ENCODE assay signal across 20 mouse cellular contexts in the genomic region with DNA sequence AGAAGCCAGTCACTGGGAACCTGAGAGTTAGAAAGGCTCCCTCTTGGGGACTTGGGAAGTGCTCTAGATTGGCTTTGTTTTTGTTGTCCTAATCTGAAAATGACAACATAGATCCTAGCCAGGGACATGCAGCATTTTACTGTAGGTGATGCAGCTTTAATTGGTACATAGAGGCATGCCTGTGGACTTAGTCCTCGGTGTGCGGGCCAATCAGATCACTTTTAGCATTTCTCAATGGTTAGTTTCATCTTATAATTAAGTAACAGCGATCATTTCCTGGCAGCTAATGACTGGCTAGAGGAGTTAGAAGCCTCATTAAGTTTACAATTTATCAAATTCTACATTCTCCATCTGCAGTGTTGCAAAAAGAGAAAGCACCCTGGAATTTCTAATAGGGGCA.
DNase-seq lines count a peak whose midpoint lies in the region; ATAC-seq and TF ChIP-seq lines count a peak whose summit lies in the region.
"Had no signal": no experiment of that assay in that cellular context is flagged by ENCODE, and none has a peak within 500 bp of the region (broad histone marks: within the 10 kb centered on the region; RNA-seq: fewer than 3 reads in every experiment).

No protein-coding gene starts in this region.

- DNase-seq in forebrain, embryonic 11.5 days (ENCODE audit: low spot score), result no peak
- DNase-seq in forebrain, postnatal 0 days, result no peak
- DNase-seq in hindbrain, embryonic 11.5 days (ENCODE audit: low spot score), result no peak
- no peak for DNase-seq in neural tube, embryonic 10.5 days (ENCODE audit: extremely low spot score, low spot score)
- no peak for DNase-seq in spleen, postnatal 36 days (ENCODE audit: low spot score in 2 of 2)
- DNase-seq in MN1 (ENCODE audit: low spot score), result no peak
- DNase-seq: adrenal gland, adult 2 months; adrenal gland, postnatal 25 days; B cell, adult 2 months; cerebellum, adult 2 months; cerebellum, postnatal 10 days; gastrocnemius, postnatal 14 days; kidney, adult 2 months had no signal

- no peak overlapping the region for H3K27ac ChIP-seq in forebrain, embryonic 11.5 days (ENCODE audit: low read depth, low read length)
- no peak overlapping the region for H3K27ac ChIP-seq in forebrain, postnatal 0 days (ENCODE audit: low read depth, low read length)
- no peak overlapping the region for H3K27ac ChIP-seq in hindbrain, embryonic 16.5 days (ENCODE audit: low read depth, low read length)
- no peak overlapping the region for H3K27ac ChIP-seq in hindbrain, embryonic 11.5 days (ENCODE audit: low read depth, low read length)
- peak overlapping the region; percentile 23; the same call in 1 of the 2 replicates for H3K27ac ChIP-seq in neural tube, embryonic 13.5 days (replicated peaks)
- H3K27ac ChIP-seq: embryonic facial prominence, embryonic 10.5 days; hindbrain, embryonic 14.5 days had no signal

- H3K36me3 ChIP-seq in forebrain, embryonic 11.5 days (ENCODE audit: control insufficient read depth, insufficient read depth, low read length), result no peaks in the 10 kb centered on the region
- H3K36me3 ChIP-seq in forebrain, postnatal 0 days (ENCODE audit: insufficient read depth), result no peaks in the 10 kb centered on the region
- no peaks in the 10 kb centered on the region for H3K36me3 ChIP-seq in hindbrain, embryonic 16.5 days (ENCODE audit: control insufficient read depth, insufficient read depth, low read length)
- H3K36me3 ChIP-seq in hindbrain, embryonic 11.5 days (ENCODE audit: control insufficient read depth, insufficient read depth, low read length), result no peaks in the 10 kb centered on the region
- H3K36me3 ChIP-seq in neural tube, embryonic 13.5 days, result no peaks in the 10 kb centered on the region
- H3K36me3 ChIP-seq: G1E had no signal

- WGBS in forebrain, embryonic 11.5 days, result 76% methylated on average over 3 of the region's 3 CpGs
- WGBS in forebrain, postnatal 0 days, result 35% methylated on average over 3 of the region's 3 CpGs
- 72% methylated on average over 3 of the region's 3 CpGs for WGBS in hindbrain, embryonic 16.5 days
- 92% methylated on average over 3 of the region's 3 CpGs for WGBS in hindbrain, embryonic 11.5 days
- 74% methylated on average over 3 of the region's 3 CpGs for WGBS in neural tube, embryonic 13.5 days

- H3K9me3 ChIP-seq in forebrain, embryonic 11.5 days (ENCODE audit: control insufficient read depth, low read length), result no peaks in the 10 kb centered on the region
- no peaks in the 10 kb centered on the region for H3K9me3 ChIP-seq in forebrain, postnatal 0 days (ENCODE audit: low read length)
- no peaks in the 10 kb centered on the region for H3K9me3 ChIP-seq in hindbrain, embryonic 16.5 days (ENCODE audit: control insufficient read depth, low read length)
- H3K9me3 ChIP-seq in hindbrain, embryonic 11.5 days (ENCODE audit: control insufficient read depth, low read length), result no peaks in the 10 kb centered on the region
- H3K9me3 ChIP-seq in neural tube, embryonic 13.5 days, result no peaks in the 10 kb centered on the region
- H3K9me3 ChIP-seq: embryonic facial prominence, embryonic 10.5 days; heart, embryonic 12.5 days had no signal

- ATAC-seq in forebrain, embryonic 11.5 days (replicated peaks; ENCODE audit: low FRiP score), result peak; percentile 39; the same call in 1 of the 2 replicates
- ATAC-seq in forebrain, postnatal 0 days, result no peak
- peak; percentile 34; the same call in 1 of the 2 replicates for ATAC-seq in hindbrain, embryonic 16.5 days
- ATAC-seq in hindbrain, embryonic 11.5 days (ENCODE audit: low FRiP score), result no peak
- peak; percentile 53; the same call in 1 of the 2 replicates for ATAC-seq in neural tube, embryonic 13.5 days (ENCODE audit: low read depth)
- ATAC-seq: CD4-positive, CD25-positive, alpha-beta regulatory T cell, adult 4 months had no signal

- H3K4me3 ChIP-seq in forebrain, embryonic 11.5 days (ENCODE audit: low read depth, low read length), result no peak overlapping the region
- no peak overlapping the region for H3K4me3 ChIP-seq in forebrain, postnatal 0 days (ENCODE audit: low read depth, low read length)
- H3K4me3 ChIP-seq in hindbrain, embryonic 16.5 days (ENCODE audit: low read length), result no peak overlapping the region
- no peak overlapping the region for H3K4me3 ChIP-seq in hindbrain, embryonic 11.5 days (ENCODE audit: low read depth, low read length)
- no peak overlapping the region for H3K4me3 ChIP-seq in neural tube, embryonic 13.5 days
- H3K4me3 ChIP-seq: embryonic facial prominence, embryonic 10.5 days; heart, embryonic 12.5 days had no signal

- no peak for TF ChIP-seq CTCF in forebrain, postnatal 0 days (IDR thresholded peaks at IDR 0.05; ENCODE audit: low read depth)

- no peaks in the 10 kb centered on the region for H3K4me1 ChIP-seq in forebrain, embryonic 11.5 days (replicated peaks; ENCODE audit: control insufficient read depth, insufficient read depth, low read length)
- no peaks in the 10 kb centered on the region for H3K4me1 ChIP-seq in forebrain, postnatal 0 days (ENCODE audit: insufficient read depth)
- H3K4me1 ChIP-seq in hindbrain, embryonic 16.5 days (ENCODE audit: control insufficient read depth, insufficient read depth, low read depth, low read length), result peaks cover under 1% of the 10 kb centered on the region; the same call in 1 of the 2 replicates
- H3K4me1 ChIP-seq in hindbrain, embryonic 11.5 days (replicated peaks; ENCODE audit: control insufficient read depth, insufficient read depth, low read length), result no peaks in the 10 kb centered on the region
- H3K4me1 ChIP-seq in neural tube, embryonic 13.5 days (replicated peaks), result peaks cover 2% of the 10 kb centered on the region

- no peak overlapping the region for H3K9ac ChIP-seq in forebrain, embryonic 11.5 days (ENCODE audit: low read length)
- no peak overlapping the region for H3K9ac ChIP-seq in forebrain, postnatal 0 days
- no peak overlapping the region for H3K9ac ChIP-seq in hindbrain, embryonic 16.5 days (ENCODE audit: low read depth, low read length)
- no peak overlapping the region for H3K9ac ChIP-seq in hindbrain, embryonic 11.5 days (ENCODE audit: low read depth, low read length)
- H3K9ac ChIP-seq in neural tube, embryonic 13.5 days, result no peak overlapping the region
- H3K9ac ChIP-seq: heart, embryonic 12.5 days; hindbrain, embryonic 14.5 days had no signal

- H3K4me2 ChIP-seq in forebrain, embryonic 11.5 days (ENCODE audit: low read depth, low read length, severe bottlenecking), result no peak overlapping the region
- H3K4me2 ChIP-seq in forebrain, postnatal 0 days (ENCODE audit: low read depth), result no peak overlapping the region
- no peak overlapping the region for H3K4me2 ChIP-seq in hindbrain, embryonic 16.5 days (ENCODE audit: low read length)
- no peak overlapping the region for H3K4me2 ChIP-seq in hindbrain, embryonic 11.5 days (replicated peaks; ENCODE audit: low read depth, low read length)
- no peak overlapping the region for H3K4me2 ChIP-seq in neural tube, embryonic 13.5 days
- H3K4me2 ChIP-seq: heart, embryonic 12.5 days; hindbrain, embryonic 14.5 days had no signal

- no peaks in the 10 kb centered on the region for H3K27me3 ChIP-seq in forebrain, embryonic 11.5 days (ENCODE audit: control insufficient read depth, insufficient read depth, low read length)
- no peaks in the 10 kb centered on the region for H3K27me3 ChIP-seq in forebrain, postnatal 0 days (ENCODE audit: insufficient read depth, low read length)
- no peaks in the 10 kb centered on the region for H3K27me3 ChIP-seq in hindbrain, embryonic 16.5 days (replicated peaks; ENCODE audit: control insufficient read depth, insufficient read depth, low read length)
- H3K27me3 ChIP-seq in hindbrain, embryonic 11.5 days (ENCODE audit: control insufficient read depth, insufficient read depth, low read length), result no peaks in the 10 kb centered on the region
- no peaks in the 10 kb centered on the region for H3K27me3 ChIP-seq in neural tube, embryonic 13.5 days
- H3K27me3 ChIP-seq: heart, embryonic 12.5 days had no signal

Comparison
In these comparisons a context has a peak if more than half of its experiments do, and no peak if none do; other contexts are left out.
1. ATAC-seq: peak in forebrain, embryonic 11.5 days (single experiment), hindbrain, embryonic 16.5 days (single experiment) and neural tube, embryonic 13.5 days (single experiment); none in forebrain, postnatal 0 days (single experiment) and hindbrain, embryonic 11.5 days (single experiment).